Mouse (Mus musculus): ENCODE measurements around the gene Slc35b1. TPM values are rescaled to one million over a fixed set of nuclear protein-coding genes. Genes with fewer than 3 reads are reported as not detected.
"Not testable (repeated sequence)": the region's sequence is repeated elsewhere in the genome, so short reads cannot be mapped to it uniquely, and the experiment has no call there.

The Slc35b1 gene
- polyA plus RNA-seq, 1 experiment from 2014 or later = 154 TPM

GRCm38 (mm10) chr11:95399520-95400020 lies 15.1 kb downstream of the Slc35b1 start:
- Histone ChIP-seq H3K9ac (replicated peaks; ENCODE audit: low read depth, low read length) (no peak overlapping the region), H3K27ac (ENCODE audit: low read length) (no peak overlapping the region), H3K27me3 (replicated peaks; ENCODE audit: control insufficient read depth, insufficient read depth, low read length) (no peaks in the 10 kb centered on the region), H3K36me3 (ENCODE audit: control insufficient read depth, insufficient read depth) (no peaks in the 10 kb centered on the region), H3K4me1 (replicated peaks; ENCODE audit: control insufficient read depth, insufficient read depth, low read length) (peaks cover 14% of the 10 kb centered on the region), H3K4me3 (replicated peaks; ENCODE audit: low read length) (no peak overlapping the region), H3K9me3 (ENCODE audit: control insufficient read depth, low read length) (no peaks in the 10 kb centered on the region), H3K4me2 (ENCODE audit: low read length) (no peak overlapping the region)
- ATAC-seq = no peak
- 49% methylated on average over 13 of the region's 13 CpGs for WGBS

GRCm38 (mm10) chr11:95401568-95401967 lies 17.1 kb downstream of the Slc35b1 start:
- Histone ChIP-seq H3K9ac (replicated peaks; ENCODE audit: low read depth, low read length) (no peak overlapping the region), H3K4me1 (replicated peaks; ENCODE audit: control insufficient read depth, insufficient read depth, low read length) (peaks cover 11% of the 10 kb centered on the region), H3K4me3 (replicated peaks; ENCODE audit: low read length) (no peak overlapping the region), H3K4me2 (ENCODE audit: low read length) (no peak overlapping the region), H3K27me3 (replicated peaks; ENCODE audit: control insufficient read depth, insufficient read depth, low read length) (no peaks in the 10 kb centered on the region), H3K9me3 (ENCODE audit: control insufficient read depth, low read length) (no peaks in the 10 kb centered on the region), H3K27ac (ENCODE audit: low read length) (no peak overlapping the region), H3K36me3 (ENCODE audit: control insufficient read depth, insufficient read depth) (no peaks in the 10 kb centered on the region)
- 85% methylated on average over 5 of the region's 5 CpGs for WGBS
- ATAC-seq = no peak

- Histone ChIP-seq H3K9me3 (ENCODE audit: control insufficient read depth, low read length) (no peaks in the 10 kb centered on the region), H3K36me3 (ENCODE audit: control insufficient read depth, insufficient read depth) (no peaks in the 10 kb centered on the region), H3K27ac (ENCODE audit: low read length) (no peak overlapping the region), H3K4me3 (replicated peaks; ENCODE audit: low read length) (no peak overlapping the region), H3K9ac (replicated peaks; ENCODE audit: low read depth, low read length) (no peak overlapping the region), H3K27me3 (replicated peaks; ENCODE audit: control insufficient read depth, insufficient read depth, low read length) (no peaks in the 10 kb centered on the region), H3K4me1 (replicated peaks; ENCODE audit: control insufficient read depth, insufficient read depth, low read length) (peaks cover 11% of the 10 kb centered on the region), H3K4me2 (ENCODE audit: low read length) (no peak overlapping the region)
- no peak for ATAC-seq
- 20% methylated on average over 5 of the region's 5 CpGs for WGBS
Measured at GRCm38 (mm10) chr11:95402196-95402595, 17.7 kb downstream of the Slc35b1 start.

GRCm38 (mm10) chr11:95402658-95403101 lies 18.2 kb downstream of the Slc35b1 start:
- H3K27ac ChIP-seq (ENCODE audit: low read length) = no peak overlapping the region
- H3K4me2 ChIP-seq (ENCODE audit: low read length) = no peak overlapping the region
- H3K4me3 ChIP-seq (replicated peaks; ENCODE audit: low read length) = no peak overlapping the region
- no peaks in the 10 kb centered on the region for H3K36me3 ChIP-seq (ENCODE audit: control insufficient read depth, insufficient read depth)
- ATAC-seq = no peak
- 27% methylated on average over 8 of the region's 8 CpGs for WGBS
- no peak overlapping the region for H3K9ac ChIP-seq (replicated peaks; ENCODE audit: low read depth, low read length)
- no peaks in the 10 kb centered on the region for H3K27me3 ChIP-seq (replicated peaks; ENCODE audit: control insufficient read depth, insufficient read depth, low read length)
- H3K4me1 ChIP-seq (replicated peaks; ENCODE audit: control insufficient read depth, insufficient read depth, low read length) = peaks cover 11% of the 10 kb centered on the region
- no peaks in the 10 kb centered on the region for H3K9me3 ChIP-seq (ENCODE audit: control insufficient read depth, low read length)

- no peak overlapping the region for H3K9ac ChIP-seq (replicated peaks; ENCODE audit: low read depth, low read length)
- no peak for ATAC-seq
- peaks cover 7% of the 10 kb centered on the region for H3K4me1 ChIP-seq (replicated peaks; ENCODE audit: control insufficient read depth, insufficient read depth, low read length)
- no peaks in the 10 kb centered on the region for H3K9me3 ChIP-seq (ENCODE audit: control insufficient read depth, low read length)
- H3K4me2 ChIP-seq (ENCODE audit: low read length) = no peak overlapping the region
- H3K4me3 ChIP-seq (replicated peaks; ENCODE audit: low read length) = no peak overlapping the region
- WGBS = 64% methylated on average over 16 of the region's 16 CpGs
- no peaks in the 10 kb centered on the region for H3K27me3 ChIP-seq (replicated peaks; ENCODE audit: control insufficient read depth, insufficient read depth, low read length)
- no peak overlapping the region for H3K27ac ChIP-seq (ENCODE audit: low read length)
- no peaks in the 10 kb centered on the region for H3K36me3 ChIP-seq (ENCODE audit: control insufficient read depth, insufficient read depth)
Measured at GRCm38 (mm10) chr11:95403382-95404340, 19.2 kb downstream of the Slc35b1 start.

- Histone ChIP-seq H3K4me2 (ENCODE audit: low read length) (no peak overlapping the region), H3K9me3 (ENCODE audit: control insufficient read depth, low read length) (no peaks in the 10 kb centered on the region), H3K9ac (replicated peaks; ENCODE audit: low read depth, low read length) (no peak overlapping the region), H3K36me3 (ENCODE audit: control insufficient read depth, insufficient read depth) (no peaks in the 10 kb centered on the region), H3K27ac (ENCODE audit: low read length) (no peak overlapping the region), H3K4me3 (replicated peaks; ENCODE audit: low read length) (no peak overlapping the region), H3K4me1 (replicated peaks; ENCODE audit: control insufficient read depth, insufficient read depth, low read length) (peaks cover 4% of the 10 kb centered on the region), H3K27me3 (replicated peaks; ENCODE audit: control insufficient read depth, insufficient read depth, low read length) (no peaks in the 10 kb centered on the region)
- 81% methylated on average over 4 of the region's 4 CpGs for WGBS
- ATAC-seq = no peak
Measured at GRCm38 (mm10) chr11:95405771-95406170, 21.3 kb downstream of the Slc35b1 start.

GRCm38 (mm10) chr11:95406398-95406797 lies 21.9 kb downstream of the Slc35b1 start:
- H3K9me3 ChIP-seq (ENCODE audit: control insufficient read depth, low read length); H3K9ac ChIP-seq (replicated peaks; ENCODE audit: low read depth, low read length); H3K36me3 ChIP-seq (ENCODE audit: control insufficient read depth, insufficient read depth); H3K4me2 ChIP-seq (ENCODE audit: low read length); H3K4me1 ChIP-seq (replicated peaks; ENCODE audit: control insufficient read depth, insufficient read depth, low read length); H3K27me3 ChIP-seq (replicated peaks; ENCODE audit: control insufficient read depth, insufficient read depth, low read length); H3K27ac ChIP-seq (ENCODE audit: low read length); ATAC-seq; H3K4me3 ChIP-seq (replicated peaks; ENCODE audit: low read length): not testable (repeated sequence)
- WGBS = 97% methylated on average over 5 of the region's 5 CpGs

- WGBS = 83% methylated on average over 10 of the region's 10 CpGs
- Histone ChIP-seq H3K9ac (replicated peaks; ENCODE audit: low read depth, low read length) (no peak overlapping the region), H3K4me3 (replicated peaks; ENCODE audit: low read length) (no peak overlapping the region), H3K27me3 (replicated peaks; ENCODE audit: control insufficient read depth, insufficient read depth, low read length) (no peaks in the 10 kb centered on the region), H3K4me1 (replicated peaks; ENCODE audit: control insufficient read depth, insufficient read depth, low read length) (peaks cover 8% of the 10 kb centered on the region), H3K27ac (ENCODE audit: low read length) (no peak overlapping the region), H3K36me3 (ENCODE audit: control insufficient read depth, insufficient read depth) (no peaks in the 10 kb centered on the region), H3K9me3 (ENCODE audit: control insufficient read depth, low read length) (no peaks in the 10 kb centered on the region), H3K4me2 (ENCODE audit: low read length) (no peak overlapping the region)
- ATAC-seq = no peak
Measured at GRCm38 (mm10) chr11:95409450-95410112, 25.1 kb downstream of the Slc35b1 start.

GRCm38 (mm10) chr11:95411453-95412013 lies 27.0 kb downstream of the Slc35b1 start:
- H3K36me3 ChIP-seq (ENCODE audit: control insufficient read depth, insufficient read depth) = no peaks in the 10 kb centered on the region
- no peak overlapping the region for H3K9ac ChIP-seq (replicated peaks; ENCODE audit: low read depth, low read length)
- peak overlapping the region; percentile 70 for H3K27ac ChIP-seq (ENCODE audit: low read length)
- peaks cover 23% of the 10 kb centered on the region for H3K4me1 ChIP-seq (replicated peaks; ENCODE audit: control insufficient read depth, insufficient read depth, low read length)
- WGBS = 37% methylated on average over 6 of the region's 6 CpGs
- no peak for ATAC-seq
- no peaks in the 10 kb centered on the region for H3K27me3 ChIP-seq (replicated peaks; ENCODE audit: control insufficient read depth, insufficient read depth, low read length)
- H3K9me3 ChIP-seq (ENCODE audit: control insufficient read depth, low read length) = no peaks in the 10 kb centered on the region
- no peak overlapping the region for H3K4me2 ChIP-seq (ENCODE audit: low read length)
- no peak overlapping the region for H3K4me3 ChIP-seq (replicated peaks; ENCODE audit: low read length)

Data from forebrain, embryonic 16.5 days (tissue).